Mouse (Mus musculus): ENCODE measurements around the gene Myo1e. TPM values are rescaled to one million over a fixed set of nuclear protein-coding genes. Genes with fewer than 3 reads are reported as not detected.

The Myo1e gene
- total and polyA plus RNA-seq, 2 experiments = 11.2 to 25.1 TPM

DNA sequence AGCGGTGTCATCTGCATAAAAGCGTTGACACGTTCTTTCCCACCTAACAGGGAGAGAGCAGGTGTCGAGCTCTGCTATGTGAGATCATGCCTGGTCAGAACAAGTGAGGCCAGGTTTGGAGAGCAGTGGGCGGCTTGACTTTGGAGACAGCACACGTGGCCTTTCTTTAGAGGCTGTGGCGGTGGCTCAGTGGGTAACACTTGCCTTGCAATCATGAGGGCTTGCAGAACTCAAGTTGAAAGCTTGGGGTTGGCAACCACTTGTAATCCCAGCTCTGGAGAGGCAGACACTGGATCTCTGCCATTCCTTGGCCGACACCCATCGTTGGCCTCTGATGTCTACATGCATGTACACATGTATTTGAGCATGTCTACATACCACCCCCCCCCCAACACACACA, 64.5 kb downstream of the Myo1e start:
- Histone ChIP-seq H3K27me3 (ENCODE audit: control insufficient read depth, insufficient read depth, low read length) (no peaks in the 10 kb centered on the region), H3K4me1 (ENCODE audit: control insufficient read depth, insufficient read depth, low read length) (peaks cover 42% of the 10 kb centered on the region), H3K9ac (ENCODE audit: low read depth, low read length) (no peak overlapping the region), H3K27ac (replicated peaks; ENCODE audit: insufficient read depth, low read depth, low read length) (peak overlapping the region; percentile 98), H3K36me3 (ENCODE audit: control insufficient read depth, insufficient read depth, low read length) (no peaks in the 10 kb centered on the region), H3K79me2 (ENCODE audit: control insufficient read depth, insufficient read depth, low read length) (peaks cover 66% of the 10 kb centered on the region; the same call in 1 of the 2 replicates), H3K4me3 (ENCODE audit: insufficient read depth, low read depth, low read length) (no peak overlapping the region)
- TF ChIP-seq POLR2A (IDR thresholded peaks at IDR 0.05; ENCODE audit: extremely low read depth, insufficient read depth, low read length) (no peak), CTCF (IDR thresholded peaks at IDR 0.05; ENCODE audit: low read depth, low read length) (no peak)
- DNase-seq (ENCODE audit: extremely low read depth, low read depth, low spot score) = no peak
- WGBS = 79% methylated on average over 9 of the region's 9 CpGs

DNA sequence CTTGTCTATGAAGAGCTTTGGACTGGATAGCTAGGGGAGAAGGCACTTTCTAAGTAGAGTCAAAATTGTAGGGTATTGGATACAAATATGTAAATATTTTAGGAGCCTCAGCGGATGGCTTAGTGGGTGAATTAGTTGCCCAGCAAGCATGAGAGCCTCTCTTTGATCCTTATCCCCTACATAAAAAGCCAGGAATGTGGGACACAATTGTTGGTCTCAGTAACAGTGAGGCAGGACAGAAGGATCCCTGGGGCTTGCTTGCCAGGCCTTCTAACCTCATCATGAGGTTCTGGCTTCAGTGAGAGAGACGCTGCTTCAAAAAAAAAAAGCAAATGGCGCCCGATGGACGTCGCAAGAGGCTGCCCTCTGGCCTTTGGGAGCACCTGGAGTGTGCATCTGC, 66.9 kb downstream of the Myo1e start:
- no peak overlapping the region for H3K9ac ChIP-seq (ENCODE audit: low read depth, low read length)
- no peak for DNase-seq (ENCODE audit: extremely low read depth, low read depth, low spot score)
- no peak for TF ChIP-seq CTCF (IDR thresholded peaks at IDR 0.05; ENCODE audit: low read depth, low read length)
- peaks cover 38% of the 10 kb centered on the region for H3K4me1 ChIP-seq (ENCODE audit: control insufficient read depth, insufficient read depth, low read length)
- WGBS = 93% methylated on average over 6 of the region's 6 CpGs
- H3K79me2 ChIP-seq (ENCODE audit: control insufficient read depth, insufficient read depth, low read length) = peaks cover 55% of the 10 kb centered on the region; the same call in 1 of the 2 replicates
- H3K4me3 ChIP-seq (ENCODE audit: insufficient read depth, low read depth, low read length) = no peak overlapping the region
- no peaks in the 10 kb centered on the region for H3K36me3 ChIP-seq (ENCODE audit: control insufficient read depth, insufficient read depth, low read length)
- no peak overlapping the region for H3K27ac ChIP-seq (replicated peaks; ENCODE audit: insufficient read depth, low read depth, low read length)
- H3K27me3 ChIP-seq (ENCODE audit: control insufficient read depth, insufficient read depth, low read length) = no peaks in the 10 kb centered on the region

DNA sequence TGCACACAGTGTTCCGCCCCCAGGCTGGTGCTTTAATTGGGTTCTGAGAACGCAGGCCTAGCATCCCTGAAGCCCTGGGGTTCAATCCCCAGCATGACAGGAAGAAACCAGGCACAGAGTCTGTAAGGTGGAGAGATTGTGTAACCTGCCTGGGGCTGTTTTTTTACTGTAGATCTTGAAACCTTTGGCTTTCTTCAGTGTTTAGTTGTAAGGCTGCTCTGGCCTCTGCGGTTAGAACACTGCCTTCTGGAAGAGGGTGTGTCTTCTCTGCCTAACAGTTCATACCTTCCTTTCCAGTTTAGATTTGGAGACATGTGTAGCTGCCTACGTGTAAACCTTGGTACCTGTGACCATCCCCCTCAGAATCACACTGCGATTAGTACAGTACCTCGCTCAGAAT, 67.3 kb downstream of the Myo1e start:
- Histone ChIP-seq H3K36me3 (ENCODE audit: control insufficient read depth, insufficient read depth, low read length) (no peaks in the 10 kb centered on the region), H3K79me2 (ENCODE audit: control insufficient read depth, insufficient read depth, low read length) (peaks cover 51% of the 10 kb centered on the region; the same call in 1 of the 2 replicates), H3K27ac (replicated peaks; ENCODE audit: insufficient read depth, low read depth, low read length) (no peak overlapping the region), H3K4me3 (ENCODE audit: insufficient read depth, low read depth, low read length) (no peak overlapping the region), H3K27me3 (ENCODE audit: control insufficient read depth, insufficient read depth, low read length) (no peaks in the 10 kb centered on the region), H3K4me1 (ENCODE audit: control insufficient read depth, insufficient read depth, low read length) (peaks cover 36% of the 10 kb centered on the region), H3K9ac (ENCODE audit: low read depth, low read length) (no peak overlapping the region)
- DNase-seq (ENCODE audit: extremely low read depth, low read depth, low spot score) = no peak
- WGBS = 95% methylated on average over 6 of the region's 6 CpGs
- no peak for TF ChIP-seq CTCF (IDR thresholded peaks at IDR 0.05; ENCODE audit: low read depth, low read length)
- no peak for TF ChIP-seq POLR2A (IDR thresholded peaks at IDR 0.05; ENCODE audit: extremely low read depth, insufficient read depth, low read length)

DNA sequence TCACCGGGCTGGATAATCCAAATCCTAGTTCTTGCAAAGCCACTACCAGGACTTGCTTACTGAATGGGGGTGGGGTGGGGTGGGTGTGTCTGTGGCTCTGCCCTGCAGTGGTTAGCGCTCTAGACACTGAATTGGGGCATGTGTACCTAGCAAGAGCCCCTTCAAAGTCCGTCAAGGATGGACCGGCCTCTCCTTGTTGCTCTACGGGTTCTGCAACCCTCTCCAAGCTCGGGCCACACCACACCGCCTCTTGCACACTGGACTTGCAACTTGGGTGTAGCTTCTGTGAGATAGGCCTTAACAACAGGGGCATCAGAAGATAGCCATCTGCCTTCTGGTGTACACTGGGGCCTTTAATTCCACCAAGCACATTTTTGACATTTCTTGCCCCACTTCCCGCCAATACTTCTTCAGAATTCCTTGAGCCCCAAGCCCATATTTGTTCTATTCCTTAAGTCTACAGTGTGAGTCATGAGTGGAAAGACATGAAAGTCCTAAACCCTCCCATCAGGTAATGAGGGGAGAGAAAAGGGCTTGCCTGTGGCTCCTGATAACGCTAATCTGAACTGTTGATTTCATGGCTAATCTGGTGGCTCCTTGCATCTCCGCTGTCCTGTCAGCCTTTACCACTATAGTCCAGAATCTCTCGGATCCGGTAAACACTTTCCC, 67.9 kb downstream of the Myo1e start:
- H3K4me3 ChIP-seq (ENCODE audit: insufficient read depth, low read depth, low read length) = no peak overlapping the region
- H3K36me3 ChIP-seq (ENCODE audit: control insufficient read depth, insufficient read depth, low read length) = no peaks in the 10 kb centered on the region
- H3K27me3 ChIP-seq (ENCODE audit: control insufficient read depth, insufficient read depth, low read length) = no peaks in the 10 kb centered on the region
- H3K4me1 ChIP-seq (ENCODE audit: control insufficient read depth, insufficient read depth, low read length) = peaks cover 32% of the 10 kb centered on the region
- TF ChIP-seq POLR2A (IDR thresholded peaks at IDR 0.05; ENCODE audit: extremely low read depth, insufficient read depth, low read length) = no peak
- no peak for TF ChIP-seq CTCF (IDR thresholded peaks at IDR 0.05; ENCODE audit: low read depth, low read length)
- H3K9ac ChIP-seq (ENCODE audit: low read depth, low read length) = no peak overlapping the region
- 98% methylated on average over 12 of the region's 12 CpGs for WGBS
- peaks cover 54% of the 10 kb centered on the region; the same call in 1 of the 2 replicates for H3K79me2 ChIP-seq (ENCODE audit: control insufficient read depth, insufficient read depth, low read length)
- no peak for DNase-seq (ENCODE audit: extremely low read depth, low read depth, low spot score)
- H3K27ac ChIP-seq (replicated peaks; ENCODE audit: insufficient read depth, low read depth, low read length) = no peak overlapping the region

DNA sequence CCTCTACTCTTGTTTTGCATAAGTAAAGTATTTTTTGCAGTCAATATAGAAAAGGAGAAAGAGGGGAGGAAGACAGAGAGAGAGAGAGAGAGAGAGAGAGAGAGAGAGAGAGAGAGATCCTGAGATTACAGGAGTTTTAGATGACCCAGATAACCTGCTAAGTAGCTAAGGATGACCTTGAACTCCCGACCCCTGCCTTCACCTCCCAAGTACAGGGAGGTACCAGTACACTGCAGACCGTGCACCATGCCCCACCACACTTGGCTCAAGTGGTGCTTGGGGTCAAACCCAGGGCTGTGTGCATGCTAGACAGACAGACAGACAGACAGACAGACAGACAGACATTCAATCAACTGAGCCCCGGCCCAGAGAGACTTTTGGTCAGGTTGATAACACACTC, 69.9 kb downstream of the Myo1e start:
- Histone ChIP-seq H3K27me3 (ENCODE audit: control insufficient read depth, insufficient read depth, low read length) (no peaks in the 10 kb centered on the region), H3K27ac (replicated peaks; ENCODE audit: insufficient read depth, low read depth, low read length) (peak overlapping the region; percentile 97), H3K79me2 (ENCODE audit: control insufficient read depth, insufficient read depth, low read length) (peaks cover 52% of the 10 kb centered on the region; the same call in 1 of the 2 replicates), H3K9ac (ENCODE audit: low read depth, low read length) (peak overlapping the region; percentile 71), H3K4me1 (ENCODE audit: control insufficient read depth, insufficient read depth, low read length) (peaks cover 20% of the 10 kb centered on the region), H3K4me3 (ENCODE audit: insufficient read depth, low read depth, low read length) (peak overlapping the region; percentile 13; the same call in 1 of the 2 replicates), H3K36me3 (ENCODE audit: control insufficient read depth, insufficient read depth, low read length) (no peaks in the 10 kb centered on the region)
- 31% methylated on average over 3 of the region's 3 CpGs for WGBS
- no peak for DNase-seq (ENCODE audit: extremely low read depth, low read depth, low spot score)
- TF ChIP-seq CTCF (IDR thresholded peaks at IDR 0.05; ENCODE audit: low read depth, low read length) = no peak
- no peak for TF ChIP-seq POLR2A (IDR thresholded peaks at IDR 0.05; ENCODE audit: extremely low read depth, insufficient read depth, low read length)

DNA sequence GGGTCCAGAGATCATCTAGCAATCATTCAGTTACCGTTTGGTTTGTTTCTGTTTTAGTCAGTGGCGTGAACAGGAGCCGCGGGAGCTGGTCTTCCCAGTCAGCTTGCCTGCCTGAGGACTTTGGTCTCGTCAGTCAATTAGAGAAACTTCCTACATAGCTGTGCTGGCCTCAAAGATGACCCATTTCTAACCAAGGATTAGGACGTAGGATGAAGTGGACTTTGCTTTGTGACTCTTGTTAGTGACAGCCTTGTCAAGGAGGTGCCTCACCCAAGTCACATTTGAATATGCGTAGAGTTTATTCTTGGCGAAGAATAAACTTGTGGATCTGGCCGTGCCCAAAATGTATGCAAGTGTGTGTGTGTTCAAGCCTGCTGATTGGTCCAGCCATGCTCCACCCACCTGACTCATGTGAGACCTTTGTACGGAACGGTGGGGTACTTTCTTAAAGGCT, 70.4 kb downstream of the Myo1e start:
- Histone ChIP-seq H3K4me1 (ENCODE audit: control insufficient read depth, insufficient read depth, low read length) (peaks cover 20% of the 10 kb centered on the region), H3K27me3 (ENCODE audit: control insufficient read depth, insufficient read depth, low read length) (no peaks in the 10 kb centered on the region), H3K9ac (ENCODE audit: low read depth, low read length) (peak overlapping the region; percentile 71), H3K4me3 (ENCODE audit: insufficient read depth, low read depth, low read length) (0 out of 2 replicates have a peak overlapping the region, but pooled peaks have one; percentile 13), H3K79me2 (ENCODE audit: control insufficient read depth, insufficient read depth, low read length) (peaks cover 49% of the 10 kb centered on the region; the same call in 1 of the 2 replicates), H3K27ac (replicated peaks; ENCODE audit: insufficient read depth, low read depth, low read length) (peak overlapping the region; percentile 97), H3K36me3 (ENCODE audit: control insufficient read depth, insufficient read depth, low read length) (no peaks in the 10 kb centered on the region)
- 28% methylated on average over 11 of the region's 11 CpGs for WGBS
- peak; percentile 90 for DNase-seq (ENCODE audit: extremely low read depth, low read depth, low spot score)
- TF ChIP-seq CTCF (IDR thresholded peaks at IDR 0.05; ENCODE audit: low read depth, low read length) (no peak), POLR2A (IDR thresholded peaks at IDR 0.05; ENCODE audit: extremely low read depth, insufficient read depth, low read length) (no peak)
